8 mouse cellular contexts compared by ENCODE assay signal in genomic region chr11:54522529-54523430, GRCm38 (mm10). TPM values are rescaled to one million over a fixed set of nuclear protein-coding genes. Genes with fewer than 3 reads are reported as not detected.
DNase-seq lines count a peak whose midpoint lies in the region; ATAC-seq and TF ChIP-seq lines count a peak whose summit lies in the region.

Gene Rapgef6, plus strand, starts transcription at chr11:54522847.

- H3K9ac ChIP-seq in CH12.LX (ENCODE audit: insufficient read depth, low read depth): peak within 1 kb of the TSS; percentile 96
- peak within 1 kb of the TSS; percentile 92 for H3K9ac ChIP-seq in forebrain, embryonic 11.5 days (ENCODE audit: low read length)
- peak within 1 kb of the TSS; percentile 97 for H3K9ac ChIP-seq in heart, embryonic 16.5 days (ENCODE audit: low read length)
- peak within 1 kb of the TSS; percentile 85 for H3K9ac ChIP-seq in liver, embryonic 15.5 days
- peak within 1 kb of the TSS; percentile 75 for H3K9ac ChIP-seq in neural tube, embryonic 12.5 days

- ATAC-seq in forebrain, embryonic 11.5 days (replicated peaks; ENCODE audit: low FRiP score): peak; percentile 97
- ATAC-seq in heart, embryonic 16.5 days (replicated peaks; ENCODE audit: extremely low read depth, insufficient read depth, low FRiP score): peak; percentile 93
- ATAC-seq in liver, embryonic 15.5 days (ENCODE audit: insufficient read depth): peak; percentile 91
- ATAC-seq in neural tube, embryonic 12.5 days (ENCODE audit: low FRiP score, low read depth): peak; percentile 94

- TF ChIP-seq EP300 in CH12.LX (IDR thresholded peaks at IDR 0.05; ENCODE audit: low read length): peak; percentile 65

- peak; percentile 99 for TF ChIP-seq POLR2A in CH12.LX (IDR thresholded peaks at IDR 0.05; ENCODE audit: low read depth, low read length)

- H3K79me2 ChIP-seq in CH12.LX (replicated peaks; ENCODE audit: control insufficient read depth, extremely low read depth, insufficient read depth, poor library complexity, severe bottlenecking): peaks cover 36% of the 10 kb centered on the region

- dilution Hi-C loops in CH12.LX (cut with MboI; ENCODE audit: extremely low pct_ligation_motif_present, extremely low pct_unique_long_range_greater_than_20kb, low sequenced_read_pairs): no loop called here

- H3K4me2 ChIP-seq in CH12.LX (ENCODE audit: insufficient read depth, low read depth, poor library complexity, severe bottlenecking): peak within 1 kb of the TSS; percentile 92
- peak within 1 kb of the TSS; percentile 78 for H3K4me2 ChIP-seq in forebrain, embryonic 11.5 days (ENCODE audit: low read depth, low read length, severe bottlenecking)
- peak within 1 kb of the TSS; percentile 76 for H3K4me2 ChIP-seq in heart, embryonic 16.5 days (ENCODE audit: low read depth, low read length)
- peak within 1 kb of the TSS; percentile 79 for H3K4me2 ChIP-seq in liver, embryonic 15.5 days
- H3K4me2 ChIP-seq in neural tube, embryonic 12.5 days (replicated peaks): peak within 1 kb of the TSS; percentile 66

- peak within 1 kb of the TSS; percentile 76 to 89 (median 82) for H3K4me3 ChIP-seq in CH12.LX (replicated peaks in 1 of 3; ENCODE audit: low read depth in 2 of 3, low read length in 2 of 3, poor library complexity in 1 of 3)
- peak within 1 kb of the TSS; percentile 87 for H3K4me3 ChIP-seq in forebrain, embryonic 11.5 days (ENCODE audit: low read depth, low read length)
- peak within 1 kb of the TSS; percentile 100 for H3K4me3 ChIP-seq in heart, embryonic 16.5 days (ENCODE audit: low read length)
- peak within 1 kb of the TSS; percentile 73 for H3K4me3 ChIP-seq in liver, embryonic 15.5 days (replicated peaks)
- peak within 1 kb of the TSS; percentile 78 for H3K4me3 ChIP-seq in neural tube, embryonic 12.5 days

- no peaks in the 10 kb centered on the region for H3K27me3 ChIP-seq in CH12.LX (replicated peaks)
- no peaks in the 10 kb centered on the region for H3K27me3 ChIP-seq in forebrain, embryonic 11.5 days (ENCODE audit: control insufficient read depth, insufficient read depth, low read length)
- no peaks in the 10 kb centered on the region for H3K27me3 ChIP-seq in heart, embryonic 16.5 days (ENCODE audit: control insufficient read depth, insufficient read depth, low read length)
- H3K27me3 ChIP-seq in liver, embryonic 15.5 days: no peaks in the 10 kb centered on the region
- H3K27me3 ChIP-seq in neural tube, embryonic 12.5 days (replicated peaks): no peaks in the 10 kb centered on the region

- under 1% methylated on average over 73 of the region's 73 CpGs for WGBS in forebrain, embryonic 11.5 days
- under 1% methylated on average over 73 of the region's 73 CpGs for WGBS in heart, embryonic 16.5 days
- under 1% methylated on average over 73 of the region's 73 CpGs for WGBS in liver, embryonic 15.5 days (ENCODE audit: insufficient replicate concordance)
- under 1% methylated on average over 73 of the region's 73 CpGs for WGBS in neural tube, embryonic 12.5 days

- peaks cover 8 to 56% of the 10 kb centered on the region in 2 experiments for H3K4me1 ChIP-seq in CH12.LX (ENCODE audit: control insufficient read depth in 1 of 2, insufficient read depth in 2 of 2)
- no peaks in the 10 kb centered on the region for H3K4me1 ChIP-seq in forebrain, embryonic 11.5 days (replicated peaks; ENCODE audit: control insufficient read depth, insufficient read depth, low read length)
- H3K4me1 ChIP-seq in heart, embryonic 16.5 days (ENCODE audit: control insufficient read depth, insufficient read depth, low read length): peaks cover 28% of the 10 kb centered on the region
- H3K4me1 ChIP-seq in liver, embryonic 15.5 days (replicated peaks): peaks cover 44% of the 10 kb centered on the region
- peaks cover 18% of the 10 kb centered on the region for H3K4me1 ChIP-seq in neural tube, embryonic 12.5 days

- no peak for TF ChIP-seq CTCF in CH12.LX (conservative IDR thresholded peaks at IDR 0.05 in 1 of 2, IDR thresholded peaks at IDR 0.05 in 1 of 2; ENCODE audit: low read depth in 2 of 2, low read length in 2 of 2)

- H3K9me3 ChIP-seq in CH12.LX (replicated peaks; ENCODE audit: low read length): no peaks in the 10 kb centered on the region
- no peaks in the 10 kb centered on the region for H3K9me3 ChIP-seq in forebrain, embryonic 11.5 days (ENCODE audit: control insufficient read depth, low read length)
- H3K9me3 ChIP-seq in heart, embryonic 16.5 days (replicated peaks; ENCODE audit: control insufficient read depth, low read length): no peaks in the 10 kb centered on the region
- no peaks in the 10 kb centered on the region for H3K9me3 ChIP-seq in liver, embryonic 15.5 days (replicated peaks)
- no peaks in the 10 kb centered on the region for H3K9me3 ChIP-seq in neural tube, embryonic 12.5 days

- no peak for TF ChIP-seq RAD21 in CH12.LX (IDR thresholded peaks at IDR 0.05; ENCODE audit: low read depth, low read length)

- peak within 1 kb of the TSS; percentile 78 for H3K27ac ChIP-seq in CH12.LX (ENCODE audit: insufficient read depth, low read depth)
- H3K27ac ChIP-seq in forebrain, embryonic 11.5 days (ENCODE audit: low read depth, low read length): peak within 1 kb of the TSS; percentile 85
- peak within 1 kb of the TSS; percentile 97 for H3K27ac ChIP-seq in heart, embryonic 16.5 days (ENCODE audit: low read length)
- peak within 1 kb of the TSS; percentile 94 for H3K27ac ChIP-seq in liver, embryonic 15.5 days (replicated peaks)
- peak within 1 kb of the TSS; percentile 78; the same call in 1 of the 2 replicates for H3K27ac ChIP-seq in neural tube, embryonic 12.5 days

- H3K36me3 ChIP-seq in CH12.LX (replicated peaks in 1 of 2; ENCODE audit: control insufficient read depth in 1 of 2, insufficient read depth in 1 of 2, low read length in 1 of 2): peaks cover 0 to 7% of the 10 kb centered on the region in 2 experiments
- no peaks in the 10 kb centered on the region for H3K36me3 ChIP-seq in forebrain, embryonic 11.5 days (ENCODE audit: control insufficient read depth, insufficient read depth, low read length)
- no peaks in the 10 kb centered on the region for H3K36me3 ChIP-seq in heart, embryonic 16.5 days (ENCODE audit: control insufficient read depth, insufficient read depth)
- no peaks in the 10 kb centered on the region for H3K36me3 ChIP-seq in liver, embryonic 15.5 days (replicated peaks)
- no peaks in the 10 kb centered on the region for H3K36me3 ChIP-seq in neural tube, embryonic 12.5 days

- in situ Hi-C loops in CH12.LX (cut with MboI; ENCODE audit: low pct_ligation_motif_present, low pct_unique_long_range_greater_than_20kb, low sequenced_read_pairs): loop anchor here (10.0 kb wide), 1 partner anchor 342 kb away; the partner anchor contains the start of genes Hint1 and Lyrm7

- DNase-seq in CH12.LX (ENCODE audit: extremely low read depth): peak; percentile 100
- peak; percentile 97 for DNase-seq in c-Kit-positive CD71-positive TER-119-negative erythroid progenitor cells, embryonic 14.5 days (ENCODE audit: low read depth)
- DNase-seq in forebrain, embryonic 11.5 days (ENCODE audit: low spot score): peak; percentile 100
- peak; percentile 98 to 99 for DNase-seq in kidney, postnatal 36 days
- peak; percentile 98 for DNase-seq in telencephalon, adult 2 months (ENCODE audit: low read depth, low spot score)

TF ChIP-seq in CH12.LX, 34 proteins besides CTCF, POLR2A, EP300 and RAD21 (continues in another document):
- no peak for TF ChIP-seq ZNF384 (IDR thresholded peaks at IDR 0.05; ENCODE audit: low read depth, low read length)
- peak; percentile 96 for TF ChIP-seq TCF12 (IDR thresholded peaks at IDR 0.05; ENCODE audit: low read depth, low read length)
- no peak; the same call in 1 of the 2 replicates for TF ChIP-seq RCOR1 (conservative IDR thresholded peaks at IDR 0.05; ENCODE audit: low read depth, low read length)
- no peak for TF ChIP-seq ZC3H11A (IDR thresholded peaks at IDR 0.05; ENCODE audit: low read depth, low read length)
- peak; percentile 86 for TF ChIP-seq MAX (IDR thresholded peaks at IDR 0.05; ENCODE audit: low read length)
- TF ChIP-seq USF2 (conservative IDR thresholded peaks at IDR 0.05; ENCODE audit: low read depth, low read length): no peak
- TF ChIP-seq CHD1 (IDR thresholded peaks at IDR 0.05; ENCODE audit: low read depth, low read length): no peak
- peak; percentile 100 for TF ChIP-seq NRF1 (IDR thresholded peaks at IDR 0.05; ENCODE audit: low read depth, low read length)
- peak; percentile 96 for TF ChIP-seq POLR2AphosphoS2 (IDR thresholded peaks at IDR 0.05; ENCODE audit: low read depth, low read length)
- no peak; the same call in 1 of the 2 replicates for TF ChIP-seq MAFK (IDR thresholded peaks at IDR 0.05; ENCODE audit: insufficient replicate concordance, low read length)
- TF ChIP-seq ZMIZ1 (IDR thresholded peaks at IDR 0.05; ENCODE audit: low read depth, low read length): peak; percentile 98; the same call in 1 of the 2 replicates
- TF ChIP-seq MAZ (IDR thresholded peaks at IDR 0.05; ENCODE audit: low read depth, low read length): peak; percentile 88
- peak; percentile 99 for TF ChIP-seq ELF1 (IDR thresholded peaks at IDR 0.05; ENCODE audit: low read depth, low read length)
- 0 out of 2 replicates have a peak, but pooled peaks have one; percentile 43 for TF ChIP-seq MYC (IDR thresholded peaks at IDR 0.05; ENCODE audit: low read depth, low read length)
- peak; percentile 81 for TF ChIP-seq HCFC1 (IDR thresholded peaks at IDR 0.05; ENCODE audit: low read depth, low read length)
- TF ChIP-seq MEF2A (IDR thresholded peaks at IDR 0.05; ENCODE audit: borderline replicate concordance, low read depth, low read length): peak; percentile 100
- TF ChIP-seq USF1 (IDR thresholded peaks at IDR 0.05; ENCODE audit: low read depth, low read length): no peak
- peak; percentile 89 for TF ChIP-seq UBTF (IDR thresholded peaks at IDR 0.05; ENCODE audit: low read depth, low read length)
- no peak for TF ChIP-seq PAX5 (IDR thresholded peaks at IDR 0.05; ENCODE audit: low read length)
- peak; percentile 24; the same call in 1 of the 2 replicates for TF ChIP-seq TBP (conservative IDR thresholded peaks at IDR 0.05; ENCODE audit: low read depth, low read length)
- TF ChIP-seq CHD2 (IDR thresholded peaks at IDR 0.05; ENCODE audit: low read length): peak; percentile 97
- peak; percentile 69 for TF ChIP-seq BHLHE40 (IDR thresholded peaks at IDR 0.05; ENCODE audit: low read depth, low read length)
- TF ChIP-seq ETS1 (conservative IDR thresholded peaks at IDR 0.05; ENCODE audit: low read depth, low read length): peak; percentile 93

RNA-seq across cellular contexts. Expression of gene Rapgef6, which starts in this region (rescaled TPM):
- total RNA-seq in CH12.LX (2012; rRNA removed) (34.1 and 38.3 TPM in 2 replicates), CH12.LX (2014; rRNA removed) (36.7 and 39.5 TPM in 2 replicates)
- 54.8 and 63.8 TPM in 2 replicates for polyA plus RNA-seq in CH12.LX (2012; ENCODE audit: insufficient read length, low read depth)
- polyA plus RNA-seq in forebrain, embryonic 11.5 days (2014; fragmentation: Nextera tagmentation; extraction: Ambion mirVana): 26.6 and 29.6 TPM in 2 replicates
- polyA plus RNA-seq in heart, embryonic 16.5 days (2015; fragmentation: Nextera tagmentation; extraction: Ambion mirVana): 30.7 and 33.5 TPM in 2 replicates
- polyA plus RNA-seq in liver, embryonic 15.5 days (2015; fragmentation: Nextera tagmentation; extraction: Ambion mirVana): 20.9 and 22.5 TPM in 2 replicates
- 41.0 and 43.7 TPM in 2 replicates for polyA plus RNA-seq in neural tube, embryonic 12.5 days (2016; fragmentation: Nextera tagmentation; extraction: Ambion mirVana)

Comparison
In these comparisons a context has a peak if more than half of its experiments do, and no peak if none do; other contexts are left out.
1. Peak in every context shown above with its lines: DNase-seq, ATAC-seq, H3K4me3 ChIP-seq and H3K27ac ChIP-seq.